Mouse (Mus musculus) neural tube, embryonic 10.5 days (tissue): ENCODE results near the gene Tut1.

ENCODE experiments used
- DNase-seq: peaks from one replicate; pipeline ENCODE4 v3.0.0-alpha.2; 2017; ENCODE audit warnings: low spot score; ENCODE audit errors: extremely low spot score

Gene Tut1

DNA sequence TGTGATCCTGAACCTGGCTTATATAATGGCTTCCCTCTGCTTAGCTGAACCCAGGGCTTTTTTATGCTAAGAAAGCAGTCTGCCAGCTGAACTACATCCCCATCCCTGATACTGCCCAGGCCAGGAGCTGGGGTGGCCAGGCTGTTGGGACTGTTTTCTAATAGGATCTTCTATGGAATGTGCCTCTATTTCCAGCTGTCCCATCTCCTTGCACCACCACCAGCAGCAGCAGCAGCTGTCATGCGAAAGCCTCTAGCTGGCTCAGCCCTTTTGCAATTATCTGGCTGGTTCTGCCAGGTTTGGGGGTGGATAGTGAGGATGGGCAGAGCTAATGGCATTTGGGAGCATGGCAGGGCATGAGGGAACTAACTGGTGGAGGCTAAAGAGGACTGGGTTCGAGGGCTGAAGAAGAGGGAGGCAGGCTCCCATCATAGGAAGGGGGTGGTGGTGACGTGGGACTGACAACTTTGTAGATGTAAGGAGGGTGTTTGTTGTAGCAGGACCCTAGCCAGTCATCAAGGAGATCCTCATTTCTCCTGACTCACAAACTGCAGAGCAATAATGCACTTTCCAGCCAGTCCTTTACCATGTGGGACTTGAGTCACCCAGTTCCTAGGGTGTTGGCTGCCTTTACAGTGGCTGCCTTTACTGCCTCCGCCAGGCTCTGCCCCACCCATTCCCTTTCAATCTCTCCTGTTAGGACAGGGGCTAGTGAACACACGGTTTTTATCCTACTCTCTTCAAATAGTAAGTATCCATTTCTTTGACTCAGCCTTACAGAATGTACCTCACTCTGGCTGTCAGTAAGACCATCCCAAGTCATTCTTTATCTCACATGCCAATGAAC, 28.9 kb downstream of the Tut1 start:
- no peak for DNase-seq

DNA sequence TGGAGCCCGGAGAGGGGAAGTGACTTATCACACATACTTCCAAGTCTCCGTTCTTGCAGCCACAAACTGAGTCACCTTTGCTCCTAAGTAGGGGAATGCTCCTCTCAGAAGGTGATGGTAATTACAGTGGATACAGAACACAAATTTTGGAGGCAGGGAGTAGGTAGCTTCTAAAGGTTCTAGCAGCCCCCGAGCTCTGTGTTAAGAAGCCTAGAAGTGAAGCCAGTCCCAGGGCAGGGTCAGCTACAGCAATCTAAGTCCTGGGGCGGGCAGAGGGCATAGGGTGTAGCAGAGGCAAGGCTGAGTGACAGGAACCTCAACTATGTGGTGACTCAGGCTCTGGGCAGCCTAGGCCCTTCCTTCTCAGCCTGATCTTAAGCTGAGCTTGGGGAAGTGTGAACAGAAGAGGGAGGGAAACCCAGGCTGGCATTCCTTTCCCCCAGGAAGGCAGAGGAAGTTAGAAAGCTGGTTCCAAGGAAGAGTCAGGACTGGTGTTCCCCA, 29.6 kb downstream of the Tut1 start:
- DNase-seq: no peak

DNA sequence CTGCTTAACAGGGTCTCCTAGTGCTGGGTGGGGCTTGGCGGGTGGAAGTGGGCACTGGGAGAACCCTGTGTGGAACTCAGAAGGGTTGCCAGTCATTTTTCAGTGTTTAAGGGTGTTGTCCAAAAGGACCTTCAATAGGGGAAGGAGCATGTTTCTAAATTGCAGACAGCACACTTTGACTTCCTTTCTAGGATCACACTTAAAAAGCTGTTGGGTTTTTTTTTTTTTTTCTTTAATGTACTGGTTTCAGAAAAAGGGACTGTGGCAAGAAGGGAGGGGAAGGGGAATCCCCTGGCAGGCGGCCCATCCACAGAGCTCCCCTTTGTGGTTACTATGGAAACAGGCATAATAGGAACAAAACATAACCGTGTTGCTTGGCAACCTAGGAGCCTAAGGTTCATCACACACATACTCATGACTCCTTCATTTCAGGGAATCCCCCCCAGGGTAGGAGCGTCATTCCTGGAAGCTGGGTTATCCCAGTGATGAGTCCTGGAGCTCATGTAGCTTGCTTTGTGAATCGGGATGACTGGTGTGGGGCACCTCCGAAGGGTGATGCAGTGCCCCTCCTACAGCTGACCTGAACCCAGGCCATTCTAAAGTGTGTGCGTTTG, 30.7 kb downstream of the Tut1 start:
- no peak for DNase-seq

DNA sequence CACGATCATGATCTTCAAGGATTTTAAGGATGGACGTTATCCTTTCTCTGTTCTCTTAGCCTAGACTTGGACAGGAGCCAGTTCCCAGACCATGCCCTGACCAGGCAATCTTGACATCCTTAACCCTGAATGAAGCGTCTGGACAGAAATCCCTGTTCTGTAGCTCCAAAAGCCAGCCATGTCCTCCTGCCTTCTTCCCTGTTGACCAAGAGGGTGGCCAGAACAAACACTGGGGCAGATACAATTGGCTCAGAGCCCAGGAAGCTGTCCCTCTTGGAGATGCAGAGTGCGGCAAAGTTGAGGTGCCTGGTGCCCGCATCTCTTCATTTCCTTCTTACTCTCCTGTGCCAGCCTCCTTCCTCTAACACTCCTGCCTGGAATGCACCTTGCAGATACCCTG, 32.2 kb downstream of the Tut1 start:
- no peak for DNase-seq

DNA sequence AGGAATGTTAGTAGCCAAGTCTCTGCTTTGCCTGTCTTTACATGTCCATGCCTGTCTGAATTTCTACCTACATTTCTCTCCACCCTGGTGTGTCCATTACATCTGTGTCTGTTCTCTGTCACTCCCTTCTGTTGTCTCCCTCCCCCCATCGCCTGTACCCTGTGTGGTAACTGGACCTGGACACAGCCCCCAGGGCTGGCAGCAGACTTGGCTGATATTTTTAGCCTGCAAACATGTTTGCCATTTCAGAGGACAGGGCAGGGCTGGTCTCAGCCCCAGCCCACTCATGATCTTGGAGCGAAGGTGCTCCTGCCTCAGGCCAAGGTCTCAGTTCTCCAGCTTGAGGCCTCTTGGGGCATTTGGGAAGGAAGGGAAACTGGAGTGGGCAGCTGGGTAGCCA, 34.2 kb downstream of the Tut1 start:
- DNase-seq: no peak

DNA sequence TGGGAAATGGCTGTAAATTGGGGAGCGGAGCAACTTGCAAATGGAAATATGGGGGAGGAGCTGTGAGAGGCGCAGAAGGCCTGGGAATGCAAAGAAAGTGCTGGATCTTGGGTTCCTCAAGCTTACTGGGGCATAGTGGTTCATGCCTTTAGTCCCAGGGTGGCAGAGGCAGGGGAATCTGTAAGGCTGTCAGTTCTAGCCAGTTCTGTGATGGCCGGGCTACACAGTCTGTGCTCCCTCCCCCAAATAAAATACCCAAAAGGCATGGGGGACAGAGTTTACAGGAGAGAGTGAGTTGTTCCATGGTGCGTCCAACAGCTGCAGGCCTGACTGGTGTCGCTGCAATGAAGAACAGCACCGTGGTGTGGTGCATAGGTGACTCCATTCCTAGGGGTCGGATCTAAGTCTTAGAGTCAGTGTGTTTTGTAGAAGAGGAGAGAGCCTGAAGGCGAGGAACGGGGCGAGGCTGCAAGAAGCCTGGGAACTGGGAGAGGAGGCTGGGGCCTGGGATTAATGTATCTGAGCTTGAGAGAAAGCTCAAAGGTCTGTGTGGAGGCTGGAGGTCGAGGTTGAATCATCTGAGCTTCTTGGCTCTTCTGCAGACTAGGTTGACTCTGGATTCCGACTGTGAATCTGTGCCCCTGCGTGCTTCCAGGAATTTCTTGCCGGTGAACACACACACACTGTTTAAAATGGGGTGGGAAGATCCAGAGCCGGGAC, 34.9 kb downstream of the Tut1 start:
- DNase-seq: no peak

DNA sequence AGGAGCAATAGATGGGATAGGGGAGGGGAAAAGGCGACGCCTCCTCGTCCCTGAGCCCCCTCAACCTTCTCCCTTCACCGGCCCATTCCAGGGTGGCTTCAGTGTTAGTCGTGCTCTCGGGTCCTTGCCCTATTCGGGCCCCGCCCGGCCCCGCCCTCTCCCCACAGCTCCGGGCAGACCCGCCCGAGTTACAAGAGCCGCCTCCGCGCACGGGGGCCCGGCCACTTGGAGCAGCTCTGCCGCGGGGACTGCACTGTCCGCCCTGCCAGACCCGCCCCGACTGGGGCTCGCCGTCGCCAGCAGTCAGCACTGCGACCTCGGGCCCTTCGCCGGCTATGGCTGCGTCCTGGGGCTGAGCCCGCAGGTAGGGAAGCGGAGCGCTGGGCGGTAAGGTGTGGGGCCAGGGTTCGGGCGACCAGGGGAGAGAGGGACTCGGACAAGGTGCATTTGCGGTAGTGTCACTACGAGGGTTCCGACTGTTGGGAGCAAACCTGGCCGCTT, 35.5 kb downstream of the Tut1 start, which contains the start of gene Ahnak:
Gene Ahnak (plus strand): TSS at position 219 of the 501 bp plus-strand sequence.
- no peak for DNase-seq

DNA sequence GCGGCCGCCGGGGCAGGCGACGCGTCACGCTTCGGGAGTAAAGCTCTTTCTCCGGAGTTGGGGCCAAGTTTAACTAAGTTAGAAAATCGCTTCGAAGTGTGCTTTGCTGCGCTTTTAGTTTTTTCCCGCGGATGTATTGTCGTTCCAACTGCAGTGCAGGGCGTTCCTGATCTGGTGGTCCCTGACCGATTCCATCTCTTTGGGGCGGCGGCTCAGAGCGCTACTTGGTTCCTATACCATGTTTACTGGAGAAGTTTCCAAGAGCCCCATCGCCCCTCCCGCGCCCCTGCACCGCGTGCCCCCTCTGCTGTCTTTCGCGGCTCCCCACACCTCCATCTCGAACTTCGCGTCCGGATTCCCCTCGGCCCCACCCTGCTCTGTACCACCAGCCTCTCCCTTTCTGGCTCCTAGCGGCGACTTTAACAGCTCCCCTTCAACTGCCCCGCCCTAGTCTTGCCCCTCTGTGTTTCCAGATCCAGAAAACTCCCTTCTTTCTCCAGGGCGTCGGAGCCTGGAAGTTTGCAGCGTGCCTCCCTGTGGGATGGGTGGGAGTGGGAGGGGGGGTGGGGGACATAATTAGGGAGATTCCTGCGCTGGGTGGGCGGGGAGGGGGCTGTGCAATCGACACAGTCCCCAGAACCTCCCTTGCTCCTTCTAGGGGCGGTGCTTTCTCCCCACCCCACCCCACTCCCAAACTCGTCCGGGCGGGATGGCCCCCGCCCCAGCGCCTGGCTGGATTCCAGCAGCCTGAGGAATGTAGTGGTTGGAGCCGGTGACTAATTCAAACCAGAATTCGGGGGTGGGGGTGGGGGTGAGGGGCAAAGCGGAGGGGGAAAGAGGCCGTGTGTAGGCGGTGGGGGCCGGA, 36.2 kb downstream of the Tut1 start:
- DNase-seq: peak; percentile 74

DNA sequence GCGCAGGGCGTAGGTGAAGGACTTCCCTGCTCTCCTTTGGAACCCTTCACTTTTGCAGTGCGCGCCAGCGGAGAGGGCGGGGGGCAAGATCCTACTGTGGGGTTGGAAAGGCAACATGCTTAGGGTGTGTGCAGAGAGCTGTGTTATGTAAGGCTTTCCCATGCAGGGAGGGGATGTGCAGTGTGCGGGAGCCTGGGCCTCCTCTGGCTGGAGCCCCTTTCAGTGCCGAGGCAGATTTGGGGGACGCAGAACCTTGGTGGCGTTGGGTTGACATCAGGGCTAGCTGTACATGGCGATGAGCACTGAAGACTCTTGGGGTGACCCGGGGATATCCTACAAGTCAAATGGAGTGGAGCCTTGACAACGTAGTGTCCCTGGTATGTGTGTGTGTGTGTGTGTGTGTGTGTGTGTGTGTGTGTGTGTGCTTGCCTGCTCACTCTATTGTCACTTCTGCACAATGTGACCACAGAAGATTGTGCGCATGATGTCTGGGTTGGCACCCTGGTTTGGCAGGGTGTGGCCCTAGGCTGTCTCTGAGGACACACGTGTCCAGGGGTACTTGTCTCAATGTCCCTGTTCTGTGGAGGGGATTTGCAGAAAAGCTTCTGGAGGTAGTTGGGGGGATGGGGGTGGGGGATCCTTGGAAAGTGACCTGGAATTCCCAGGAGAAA, 36.9 kb downstream of the Tut1 start:
- no peak for DNase-seq

DNA sequence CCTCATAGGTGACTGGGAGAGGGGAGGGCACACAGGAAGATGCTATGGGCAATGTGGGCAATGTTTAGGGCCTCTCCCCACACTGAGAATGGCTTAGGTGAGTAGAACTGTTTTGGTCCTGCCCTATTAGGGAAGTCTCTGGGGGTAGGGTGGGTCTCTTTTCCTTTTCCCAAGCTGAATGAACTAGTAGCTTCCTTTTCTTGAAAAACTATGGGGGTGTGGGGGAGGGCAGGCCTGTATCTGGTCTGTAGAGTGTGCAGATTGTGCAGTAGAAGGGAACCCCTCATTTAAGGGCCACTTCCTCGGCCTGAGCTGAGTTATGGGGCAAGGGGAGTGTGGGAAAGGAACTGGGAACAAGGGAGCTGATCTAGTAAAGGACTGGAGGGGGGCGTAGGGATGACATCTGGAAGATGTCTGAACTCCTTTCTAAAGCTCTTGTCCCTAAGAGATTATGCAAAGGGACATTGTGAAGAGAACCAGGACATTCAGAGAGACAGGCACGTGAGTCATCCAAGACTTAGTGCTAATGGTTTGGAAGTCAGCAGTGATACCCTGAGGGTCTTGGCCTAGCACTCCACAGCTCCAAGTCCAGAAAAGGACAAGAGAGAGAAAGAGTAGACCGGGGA, 37.7 kb downstream of the Tut1 start:
- DNase-seq: no peak

DNA sequence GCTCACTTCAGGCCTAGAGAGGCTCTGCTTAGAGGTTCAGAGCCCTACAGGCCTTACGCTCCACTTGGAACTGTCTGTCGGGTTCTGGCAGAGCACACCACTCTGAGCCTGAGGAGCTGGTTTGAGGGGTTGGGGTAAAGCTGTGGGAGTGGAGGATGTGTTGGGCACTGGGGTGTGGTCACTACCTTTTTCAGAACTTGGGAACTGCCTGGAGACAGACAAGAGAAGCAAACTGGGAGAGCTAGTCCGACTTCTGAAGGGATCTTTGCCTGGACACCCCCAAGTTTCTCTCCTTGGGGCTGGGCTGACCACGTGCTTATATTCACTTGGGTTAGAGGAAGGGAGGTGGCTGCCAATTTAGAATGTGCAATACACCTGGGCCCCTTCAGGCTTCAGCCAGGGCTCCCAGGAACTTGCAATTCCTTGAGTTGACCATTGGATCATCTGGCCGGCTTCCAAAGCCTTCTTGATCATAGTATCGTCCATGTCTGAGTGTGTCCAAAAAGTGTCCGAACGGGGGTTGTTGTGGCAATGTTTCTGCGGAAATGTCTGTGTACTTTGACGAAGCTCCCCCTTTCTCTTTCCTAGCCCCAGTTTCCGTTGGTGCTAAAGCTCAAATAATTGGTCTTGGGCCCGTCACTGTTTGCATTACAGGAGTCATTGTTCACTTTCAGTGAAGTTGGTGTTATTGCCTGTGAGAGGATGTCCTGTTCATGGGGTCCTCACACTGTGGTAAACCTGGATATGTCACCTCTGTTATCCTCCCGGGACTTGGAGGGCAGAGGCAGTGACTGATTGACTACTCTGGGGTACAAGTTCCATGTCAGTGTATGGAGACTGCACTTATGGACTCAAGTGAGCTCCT, 38.5 kb downstream of the Tut1 start:
- no peak for DNase-seq

DNA sequence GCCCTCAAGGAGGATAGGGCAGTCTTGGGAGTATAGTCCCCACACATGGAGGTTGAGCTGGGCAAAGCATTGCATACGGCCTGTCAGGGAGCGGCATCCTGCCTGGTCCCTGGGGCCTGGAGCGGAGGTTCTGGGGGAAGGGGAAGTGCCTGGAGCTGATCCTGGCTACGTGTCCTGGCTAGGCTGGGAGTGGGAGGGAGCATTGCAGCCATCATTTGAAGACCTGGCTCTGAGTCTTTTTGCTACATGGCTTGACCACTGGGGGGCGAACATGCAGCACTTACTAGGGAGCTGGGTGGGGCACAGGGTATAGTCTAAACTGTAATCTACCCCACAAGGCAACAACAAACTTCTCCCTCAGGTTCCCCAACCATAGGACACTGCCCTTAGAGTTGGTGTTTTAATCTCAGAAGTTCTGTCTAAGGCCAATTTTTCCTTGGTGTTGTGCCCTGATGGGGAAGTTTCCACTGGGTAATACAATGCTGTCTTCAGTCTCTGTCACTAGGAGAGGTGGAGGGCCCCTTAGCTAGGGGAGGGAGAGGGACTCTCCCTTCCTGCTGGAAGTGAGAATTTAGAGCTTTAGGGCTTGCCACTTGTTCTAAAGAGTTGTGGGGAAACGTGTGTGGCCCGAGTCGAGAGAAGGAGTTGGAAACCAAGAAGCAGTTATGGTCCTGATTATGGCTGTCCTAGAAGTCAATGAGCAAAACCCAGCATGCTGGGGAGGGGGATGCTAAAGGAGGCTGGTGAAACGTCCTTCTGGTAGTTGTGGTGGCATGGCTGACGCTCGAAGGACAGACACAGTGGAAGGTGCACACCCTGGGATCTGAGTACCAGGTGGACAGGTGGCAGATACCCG, 39.4 kb downstream of the Tut1 start:
- peak; percentile 70 for DNase-seq

DNA sequence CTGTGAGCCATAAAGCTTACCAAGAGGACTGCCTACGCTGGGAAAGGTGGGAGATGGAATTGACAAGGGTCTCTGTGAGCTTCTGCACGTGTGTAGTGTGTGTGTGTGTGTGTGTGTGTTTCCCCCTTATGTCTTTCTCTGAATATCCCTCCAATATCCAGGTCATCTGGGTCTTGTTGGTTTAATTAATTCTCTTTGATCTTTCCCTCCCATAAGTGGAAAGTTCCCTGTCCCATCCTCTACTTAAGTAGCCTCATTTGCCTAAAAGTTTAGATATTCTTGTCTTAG, 39.9 kb downstream of the Tut1 start:
- no peak for DNase-seq

DNA sequence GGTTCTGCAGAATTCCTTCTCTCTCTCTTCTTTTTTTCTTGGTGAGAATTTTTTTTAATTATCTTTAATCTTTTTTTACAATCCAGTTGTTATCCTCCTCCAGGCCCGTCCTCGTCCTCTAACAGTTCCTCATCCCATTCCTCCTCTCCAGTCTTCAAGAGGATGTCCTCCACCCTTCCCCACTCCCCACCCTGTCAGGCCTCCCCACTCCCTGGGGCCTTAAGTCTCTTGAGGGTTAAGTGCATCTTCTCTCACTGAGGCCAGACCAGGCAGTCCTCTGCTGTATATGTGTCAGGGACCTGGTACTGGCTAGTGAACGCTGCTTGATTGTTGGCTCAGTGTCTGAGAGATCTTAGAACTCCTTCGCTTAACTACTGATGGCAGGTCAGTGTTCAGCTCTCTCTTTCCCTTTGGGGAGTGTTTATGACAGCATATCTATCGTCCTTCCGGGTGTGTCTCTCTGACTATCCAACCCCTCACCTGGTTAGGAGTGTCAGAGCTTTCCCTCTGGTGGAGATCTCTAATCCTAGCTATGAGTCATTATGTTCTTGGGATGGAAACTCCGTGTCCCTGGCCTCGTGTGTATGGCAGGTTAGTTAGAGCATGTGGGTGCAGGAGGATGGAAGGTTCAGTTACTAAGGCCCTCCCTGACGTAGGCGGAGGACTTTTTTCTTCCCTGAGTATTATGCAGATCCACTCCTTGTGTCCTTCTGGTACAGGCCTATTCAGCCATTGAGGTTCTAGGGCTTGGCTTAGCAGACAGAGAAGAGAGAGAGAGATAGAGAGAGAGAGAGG, 41.4 kb downstream of the Tut1 start:
- no peak for DNase-seq

DNA sequence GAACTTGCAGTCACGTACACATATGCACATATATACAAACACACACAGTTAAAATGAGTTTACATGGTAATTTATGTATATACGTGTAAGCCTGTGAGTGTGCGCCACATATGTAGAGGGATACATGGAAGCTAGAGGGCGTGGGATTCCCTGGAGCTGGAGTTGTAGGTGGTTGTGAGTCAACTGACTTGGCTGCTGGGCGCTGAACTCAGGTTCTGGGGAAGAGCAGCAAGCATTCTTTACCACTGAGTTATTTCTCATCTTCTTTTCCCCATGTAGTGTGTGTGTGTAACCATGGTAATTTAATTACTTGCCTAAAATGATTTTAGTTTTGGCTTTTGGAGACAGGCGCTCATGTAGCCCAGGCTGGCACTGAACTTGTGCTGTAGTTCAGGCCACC, 43.0 kb downstream of the Tut1 start:
- DNase-seq: no peak

DNA sequence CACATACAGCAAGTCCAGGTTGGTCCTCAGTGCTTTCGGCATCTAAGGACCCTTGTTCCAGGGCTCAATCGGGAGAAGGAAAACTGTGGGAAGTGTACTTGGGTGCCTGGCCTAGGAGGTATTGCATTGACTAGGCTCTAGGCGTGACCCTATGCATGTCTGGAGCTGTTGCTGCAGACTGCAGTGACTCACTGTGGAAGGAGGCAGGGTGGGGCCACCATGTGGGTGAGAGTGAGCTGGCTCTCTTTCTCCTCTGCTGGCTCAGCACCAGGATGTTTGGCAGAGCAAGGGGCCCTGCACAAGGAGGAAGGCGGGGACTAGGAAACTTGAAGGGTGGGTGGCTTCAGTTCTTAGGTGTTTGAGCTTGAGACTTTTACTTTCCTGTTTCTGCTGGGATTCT, 43.9 kb downstream of the Tut1 start:
- no peak for DNase-seq

DNA sequence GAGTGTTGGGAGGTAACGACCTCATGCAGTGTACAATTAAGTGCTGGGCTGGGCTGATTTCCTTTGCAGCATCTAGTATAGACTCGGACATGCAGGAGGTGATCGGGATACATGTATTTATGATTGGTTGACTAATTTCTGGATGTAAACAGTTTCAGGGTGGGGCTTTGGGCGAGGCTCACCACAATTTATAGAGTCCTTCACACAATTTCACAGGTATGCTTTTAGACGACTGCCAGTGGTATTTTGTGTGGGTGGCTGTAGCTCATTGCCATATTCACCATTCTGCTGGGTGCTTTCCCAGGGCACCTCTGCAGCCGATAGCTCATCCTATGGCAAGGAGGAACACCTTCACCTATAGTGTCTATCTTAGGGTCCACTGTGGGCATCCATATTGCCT, 44.9 kb downstream of the Tut1 start:
- no peak for DNase-seq

DNA sequence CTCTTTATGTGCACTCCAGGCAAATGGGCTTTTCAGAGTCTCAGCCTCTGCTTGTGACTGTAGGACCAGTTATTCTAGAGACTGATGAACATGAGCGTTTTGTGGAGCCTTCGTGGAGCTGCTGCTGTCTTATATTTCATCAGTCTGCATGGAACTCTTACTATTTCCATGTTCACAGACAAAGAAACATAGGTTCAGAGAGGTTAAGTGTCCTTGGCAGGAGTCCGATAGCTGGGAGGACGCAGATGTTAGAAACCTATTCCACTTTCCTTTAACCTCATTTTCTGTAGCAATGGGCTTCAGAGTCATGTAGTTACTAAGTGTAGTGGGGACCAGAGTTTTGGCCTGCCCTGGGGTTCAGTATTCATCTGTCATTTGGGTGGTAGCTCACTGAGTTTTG, 45.6 kb downstream of the Tut1 start:
- no peak for DNase-seq
